Mouse (Mus musculus): ENCODE data around the gene Col2a1.

DNA sequence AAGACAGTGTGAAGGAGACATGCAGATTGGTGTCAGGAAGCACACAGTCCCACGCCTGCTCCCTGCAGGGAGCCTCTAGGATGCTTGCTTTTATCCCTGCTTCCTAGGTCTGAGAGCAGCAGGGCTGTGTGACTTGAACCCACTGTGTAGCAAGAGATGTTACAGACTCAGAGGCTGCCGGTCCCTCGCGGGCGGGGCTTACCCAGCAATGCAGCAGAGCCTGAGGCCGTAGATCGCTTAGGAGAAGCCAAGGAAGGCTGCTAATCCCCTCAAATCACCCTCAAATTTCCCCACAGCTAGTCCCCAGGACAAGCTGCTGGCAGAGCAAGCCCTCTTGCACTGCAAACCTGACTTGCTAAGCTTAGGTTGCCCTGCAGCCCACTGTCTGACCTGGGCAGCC, 55.8 kb downstream of the Col2a1 start:
- TF ChIP-seq SMC3 (IDR thresholded peaks at IDR 0.05; ENCODE audit: low read depth, low read length) (no peak), BHLHE40 (IDR thresholded peaks at IDR 0.05; ENCODE audit: low read depth, low read length) (no peak), POLR2A (IDR thresholded peaks at IDR 0.05; ENCODE audit: low read depth, low read length) (no peak), E2F4 (IDR thresholded peaks at IDR 0.05; ENCODE audit: insufficient replicate concordance, low read depth, low read length) (no peak), JUN (IDR thresholded peaks at IDR 0.05; ENCODE audit: insufficient read depth, low read depth, low read length) (no peak), USF2 (conservative IDR thresholded peaks at IDR 0.05; ENCODE audit: low read depth, low read length) (no peak), HCFC1 (IDR thresholded peaks at IDR 0.05; ENCODE audit: low read depth, low read length) (no peak), ZMIZ1 (IDR thresholded peaks at IDR 0.05; ENCODE audit: low read depth, low read length) (no peak)
